ENCODE assay signal across 9 mouse cellular contexts in genomic region chr4:131485126-131485825, GRCm38 (mm10).
DNase-seq lines count a peak whose midpoint lies in the region; ATAC-seq and TF ChIP-seq lines count a peak whose summit lies in the region.
"Had no signal": no experiment of that assay in that cellular context is flagged by ENCODE, and none has a peak within 500 bp of the region (broad histone marks: within the 10 kb centered on the region; RNA-seq: fewer than 3 reads in every experiment).

No protein-coding gene starts in this region.

- H3K4me3 ChIP-seq in left cerebral cortex, adult 2 months = no peak overlapping the region
- no peak overlapping the region for H3K4me3 ChIP-seq in embryonic facial prominence, embryonic 14.5 days (ENCODE audit: low read depth, low read length)
- H3K4me3 ChIP-seq in hindbrain, embryonic 16.5 days (ENCODE audit: low read length) = no peak overlapping the region
- H3K4me3 ChIP-seq in neural tube, embryonic 14.5 days (ENCODE audit: low read depth, low read length) = no peak overlapping the region
- H3K4me3 ChIP-seq: heart, embryonic 15.5 days had no signal

- no peaks in the 10 kb centered on the region for H3K9me3 ChIP-seq in embryonic facial prominence, embryonic 14.5 days (ENCODE audit: control insufficient read depth, low read length)
- H3K9me3 ChIP-seq in hindbrain, embryonic 16.5 days (ENCODE audit: control insufficient read depth, low read length) = no peaks in the 10 kb centered on the region
- no peaks in the 10 kb centered on the region for H3K9me3 ChIP-seq in neural tube, embryonic 14.5 days (ENCODE audit: control insufficient read depth, low read length)
- H3K9me3 ChIP-seq: heart, embryonic 15.5 days had no signal

- no peaks in the 10 kb centered on the region for H3K36me3 ChIP-seq in embryonic facial prominence, embryonic 14.5 days (ENCODE audit: control insufficient read depth, insufficient read depth, low read length)
- H3K36me3 ChIP-seq in hindbrain, embryonic 16.5 days (ENCODE audit: control insufficient read depth, insufficient read depth, low read length) = no peaks in the 10 kb centered on the region
- no peaks in the 10 kb centered on the region for H3K36me3 ChIP-seq in neural tube, embryonic 14.5 days (ENCODE audit: control insufficient read depth, insufficient read depth, low read length)
- H3K36me3 ChIP-seq: heart, embryonic 15.5 days had no signal

- H3K27me3 ChIP-seq in embryonic facial prominence, embryonic 14.5 days (replicated peaks; ENCODE audit: control insufficient read depth, insufficient read depth, low read length) = no peaks in the 10 kb centered on the region
- H3K27me3 ChIP-seq in hindbrain, embryonic 16.5 days (replicated peaks; ENCODE audit: control insufficient read depth, insufficient read depth, low read length) = no peaks in the 10 kb centered on the region
- H3K27me3 ChIP-seq in neural tube, embryonic 14.5 days (ENCODE audit: control insufficient read depth, insufficient read depth, low read length) = no peaks in the 10 kb centered on the region

- H3K4me2 ChIP-seq in embryonic facial prominence, embryonic 14.5 days (ENCODE audit: low read depth, low read length) = peak overlapping the region; percentile 37
- H3K4me2 ChIP-seq in hindbrain, embryonic 16.5 days (ENCODE audit: low read length) = no peak overlapping the region; the same call in 1 of the 2 replicates
- no peak overlapping the region for H3K4me2 ChIP-seq in neural tube, embryonic 14.5 days (ENCODE audit: low read depth, low read length)
- H3K4me2 ChIP-seq: heart, embryonic 15.5 days had no signal

- intact Hi-C loops in left cerebral cortex, postnatal 4 days (cut with DNase I) = loop anchor here (5.0 kb wide), 1 partner anchor 53 kb away; no protein-coding TSS in a partner anchor
- intact Hi-C loops in left cerebral cortex, adult 2 months (cut with DNase I) = loop anchor here (5.0 kb wide), 3 partner anchors 53 to 347 kb away; no protein-coding TSS in a partner anchor
- intact Hi-C loops in heart, postnatal 14 days (cut with DNase I) = loop anchor here (5.0 to 10.0 kb wide), 2 partner anchors 218 to 350 kb away; partner anchors contain the start of gene Ptpru

- 44% methylated on average over 13 of the region's 13 CpGs for WGBS in embryonic facial prominence, embryonic 14.5 days
- 57% methylated on average over 13 of the region's 13 CpGs for WGBS in hindbrain, embryonic 16.5 days
- 68% methylated on average over 13 of the region's 13 CpGs for WGBS in neural tube, embryonic 14.5 days

- DNase-seq in left cerebral cortex, postnatal 4 days = peak; percentile 22
- DNase-seq in left cerebral cortex, adult 2 months (ENCODE audit: extremely low spot score in 1 of 2, low spot score in 2 of 2) = no peak
- no peak for DNase-seq in embryonic facial prominence, embryonic 14.5 days (ENCODE audit: low spot score)
- DNase-seq in lung, postnatal 25 days (ENCODE audit: low spot score) = no peak
- DNase-seq in heart, postnatal 14 days = no peak
- DNase-seq: right cerebral cortex, postnatal 25 days had no signal

- no peak overlapping the region for H3K27ac ChIP-seq in left cerebral cortex, adult 2 months
- peak overlapping the region; percentile 75 for H3K27ac ChIP-seq in embryonic facial prominence, embryonic 14.5 days (replicated peaks; ENCODE audit: low read depth, low read length)
- H3K27ac ChIP-seq in hindbrain, embryonic 16.5 days (ENCODE audit: low read depth, low read length) = peak overlapping the region; percentile 68
- H3K27ac ChIP-seq in neural tube, embryonic 14.5 days (ENCODE audit: low read depth, low read length) = peak overlapping the region; percentile 44; the same call in 1 of the 2 replicates
- H3K27ac ChIP-seq: heart, embryonic 15.5 days had no signal

- peaks cover 44% of the 10 kb centered on the region for H3K4me1 ChIP-seq in embryonic facial prominence, embryonic 14.5 days (ENCODE audit: control insufficient read depth, insufficient read depth, low read length)
- H3K4me1 ChIP-seq in hindbrain, embryonic 16.5 days (ENCODE audit: control insufficient read depth, insufficient read depth, low read depth, low read length) = peaks cover 27% of the 10 kb centered on the region
- peaks cover 20% of the 10 kb centered on the region for H3K4me1 ChIP-seq in neural tube, embryonic 14.5 days (ENCODE audit: control insufficient read depth, insufficient read depth, low read length)

- TF ChIP-seq CTCF in left cerebral cortex, adult 2 months (IDR thresholded peaks at IDR 0.05) = no peak

- ATAC-seq in embryonic facial prominence, embryonic 14.5 days (ENCODE audit: low read depth) = 0 out of 2 replicates have a peak, but pooled peaks have one; percentile 5
- no peak for ATAC-seq in hindbrain, embryonic 16.5 days
- ATAC-seq in neural tube, embryonic 14.5 days (ENCODE audit: low read depth) = no peak

- H3K9ac ChIP-seq in embryonic facial prominence, embryonic 14.5 days (ENCODE audit: low read depth, low read length) = no peak overlapping the region
- no peak overlapping the region for H3K9ac ChIP-seq in hindbrain, embryonic 16.5 days (ENCODE audit: low read depth, low read length)
- H3K9ac ChIP-seq in neural tube, embryonic 14.5 days (replicated peaks; ENCODE audit: low read depth, low read length) = no peak overlapping the region; the same call in 1 of the 2 replicates
- H3K9ac ChIP-seq: heart, embryonic 15.5 days had no signal
